Mouse (Mus musculus): ENCODE data around the gene Pfn1.

- TF ChIP-seq CTCF (IDR thresholded peaks at IDR 0.05; ENCODE audit: low read depth) = no peak
- no peak for TF ChIP-seq EP300 (optimal IDR thresholded peaks at IDR 0.05)
These were observed 46.8 kb downstream of the Pfn1 start for GRCm38 (mm10) chr11:70607611-70608010.
